Mouse (Mus musculus): ENCODE measurements around the gene Gm20425.

DNA sequence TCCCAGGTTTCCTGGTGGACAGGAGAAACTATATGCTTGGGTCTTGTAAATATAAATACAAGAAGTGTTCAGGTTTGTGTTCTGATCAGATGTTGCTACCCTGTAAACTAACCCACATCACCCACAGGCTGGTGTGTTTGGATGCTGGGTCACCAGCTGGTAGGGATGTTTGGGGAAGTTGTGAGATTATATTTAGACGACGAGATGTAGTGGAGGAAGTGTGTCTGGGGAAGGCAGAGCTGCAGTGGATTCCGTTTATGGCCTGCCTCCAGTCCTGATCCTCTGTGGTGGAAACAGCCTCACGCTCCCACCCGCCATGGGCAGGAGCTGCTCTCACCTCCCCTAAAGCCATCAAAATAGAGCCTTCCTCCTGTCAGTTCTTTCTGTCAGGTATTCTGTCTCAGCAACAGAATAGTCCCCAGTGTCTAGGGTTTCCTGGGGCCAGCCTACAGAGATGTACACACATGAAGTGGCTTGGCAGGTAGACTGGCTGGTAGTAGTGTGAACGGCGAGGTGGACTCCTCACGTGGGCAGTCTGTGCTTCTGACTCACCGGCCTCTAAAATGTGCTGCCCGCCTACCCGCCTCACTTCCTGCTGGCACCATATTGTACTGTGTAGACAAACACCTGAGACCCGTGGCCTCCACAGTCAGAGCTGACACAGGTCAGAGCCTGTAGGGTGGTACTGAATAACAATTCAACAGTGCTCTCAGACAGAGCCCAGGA is 80.9 kb downstream of the Gm20425 start:
- TF ChIP-seq CTCF (IDR thresholded peaks at IDR 0.05; ENCODE audit: insufficient read depth, low read length) (no peak), POLR2A (IDR thresholded peaks at IDR 0.05; ENCODE audit: borderline replicate concordance, extremely low read depth, low read depth, low read length) (no peak)
